34 mouse cellular contexts compared by ENCODE assay signal in genomic region chr5:114669014-114669413, GRCm38 (mm10).
"Had no signal": no experiment of that assay in that cellular context is flagged by ENCODE, and none has a peak within 500 bp of the region (broad histone marks: within the 10 kb centered on the region; RNA-seq: fewer than 3 reads in every experiment).

No protein-coding gene starts in this region.

- H3K36me3 ChIP-seq: heart, embryonic 15.5 days; hindbrain, embryonic 15.5 days had no signal

- ATAC-seq: hindbrain, embryonic 16.5 days; hindbrain, postnatal 0 days; inflammation-experienced regulatory T-cells, adult 6 months; intestine, embryonic 15.5 days; intestine, embryonic 16.5 days; intestine, postnatal 0 days had no signal

- DNase-seq: heart, postnatal 10 days; heart, postnatal 14 days; heart, postnatal 36 days; heart, postnatal 4 days; kidney, adult 11 months; kidney, adult 18-20 months; kidney, adult 2 months; kidney, adult 8-10 months; kidney, adult 9 months; kidney, postnatal 10 days; kidney, postnatal 14 days; kidney, postnatal 25 days; kidney, postnatal 36 days; kidney, postnatal 4 days; layer of hippocampus, adult 9-11 months; layer of hippocampus, postnatal 36 days had no signal

- H3K4me2 ChIP-seq: heart, embryonic 11.5 days; heart, embryonic 13.5 days; heart, embryonic 15.5 days; hindbrain, embryonic 12.5 days; hindbrain, embryonic 13.5 days; hindbrain, embryonic 14.5 days; hindbrain, embryonic 15.5 days; intestine, embryonic 15.5 days; kidney, embryonic 15.5 days had no signal

- H3K9me3 ChIP-seq: heart, embryonic 13.5 days; heart, embryonic 15.5 days; hindbrain, embryonic 10.5 days; hindbrain, embryonic 12.5 days; hindbrain, embryonic 13.5 days; hindbrain, embryonic 15.5 days; intestine, embryonic 15.5 days; kidney, embryonic 15.5 days had no signal

- H3K4me3 ChIP-seq: heart, embryonic 13.5 days; heart, embryonic 15.5 days; hindbrain, embryonic 10.5 days; hindbrain, embryonic 12.5 days; hindbrain, embryonic 13.5 days; hindbrain, embryonic 15.5 days; intestine, embryonic 15.5 days; kidney, embryonic 15.5 days; layer of hippocampus, adult 2 months; left cerebral cortex, adult 2 months had no signal

- H3K27ac ChIP-seq: heart, embryonic 13.5 days; heart, embryonic 15.5 days; hindbrain, embryonic 10.5 days; hindbrain, embryonic 12.5 days; hindbrain, embryonic 13.5 days; hindbrain, embryonic 14.5 days; hindbrain, embryonic 15.5 days; hindbrain, postnatal 0 days; intestine, embryonic 15.5 days; kidney, embryonic 15.5 days; kidney, postnatal 0 days; layer of hippocampus, adult 2 months; left cerebral cortex, adult 2 months had no signal

- H3K27me3 ChIP-seq: heart, embryonic 15.5 days; hindbrain, embryonic 12.5 days; hindbrain, embryonic 13.5 days; hindbrain, embryonic 15.5 days; intestine, embryonic 15.5 days; kidney, embryonic 15.5 days had no signal

- H3K9ac ChIP-seq: heart, embryonic 13.5 days; heart, embryonic 15.5 days; hindbrain, embryonic 12.5 days; hindbrain, embryonic 13.5 days; hindbrain, embryonic 14.5 days; hindbrain, embryonic 15.5 days; intestine, embryonic 15.5 days; kidney, embryonic 15.5 days had no signal
